Mouse (Mus musculus): Measurements from ENCODE around the gene Mvb12b. TPM values are rescaled to one million over a fixed set of nuclear protein-coding genes. Genes with fewer than 3 reads are reported as not detected.

The Mvb12b gene
- polyA plus RNA-seq, 1 experiment from 2014 or later, result 19.5 TPM

DNA sequence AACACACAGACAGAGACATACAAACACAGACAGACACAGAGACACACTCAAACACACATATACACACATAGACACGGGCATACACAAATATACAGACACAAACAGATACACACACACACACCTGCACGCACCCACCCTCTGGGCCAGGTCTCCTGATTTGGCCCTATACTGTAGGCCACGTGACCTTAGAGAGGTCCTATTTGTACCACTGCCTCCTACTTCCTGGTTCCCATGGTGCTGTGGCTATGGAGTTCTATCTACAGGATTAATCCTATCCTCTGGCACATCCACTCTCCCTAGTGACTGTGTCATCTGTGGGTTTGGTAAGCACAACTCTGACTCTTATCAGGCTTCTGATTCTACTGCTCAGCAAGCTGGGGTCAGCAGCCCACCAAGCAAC, 67.3 kb downstream of the Mvb12b start:
- Histone ChIP-seq H3K36me3 (ENCODE audit: inconsistent target) (peaks cover 12% of the 10 kb centered on the region; the same call in 1 of the 2 replicates), H3K27ac (no peak overlapping the region), H3K79me2 (ENCODE audit: inconsistent target) (no peaks in the 10 kb centered on the region), H3K4me3 (ENCODE audit: inconsistent target) (no peak overlapping the region)
- WGBS (ENCODE audit: missing documents), result 94% methylated on average over 3 of the region's 3 CpGs

GRCm38 (mm10) chr2:33820037-33820436, 67.7 kb downstream of the Mvb12b start:
- Histone ChIP-seq H3K36me3 (ENCODE audit: inconsistent target) (peaks cover 11% of the 10 kb centered on the region; the same call in 1 of the 2 replicates), H3K27ac (no peak overlapping the region), H3K79me2 (ENCODE audit: inconsistent target) (no peaks in the 10 kb centered on the region), H3K4me3 (ENCODE audit: inconsistent target) (no peak overlapping the region)
- WGBS (ENCODE audit: missing documents), result 92% methylated on average over 5 of the region's 5 CpGs

GRCm38 (mm10) chr2:33818385-33818784, 69.4 kb downstream of the Mvb12b start:
- Histone ChIP-seq H3K79me2 (ENCODE audit: inconsistent target) (no peaks in the 10 kb centered on the region), H3K4me3 (ENCODE audit: inconsistent target) (no peak overlapping the region), H3K36me3 (ENCODE audit: inconsistent target) (peaks cover 3% of the 10 kb centered on the region; the same call in 1 of the 2 replicates), H3K27ac (no peak overlapping the region)
- 100% methylated on average over 2 of the region's 2 CpGs for WGBS (ENCODE audit: missing documents)

GRCm38 (mm10) chr2:33817663-33818346, 69.9 kb downstream of the Mvb12b start:
- Histone ChIP-seq H3K4me3 (ENCODE audit: inconsistent target) (no peak overlapping the region), H3K27ac (no peak overlapping the region), H3K36me3 (ENCODE audit: inconsistent target) (no peaks in the 10 kb centered on the region), H3K79me2 (ENCODE audit: inconsistent target) (no peaks in the 10 kb centered on the region)
- 85% methylated on average over 9 of the region's 9 CpGs for WGBS (ENCODE audit: missing documents)

DNA sequence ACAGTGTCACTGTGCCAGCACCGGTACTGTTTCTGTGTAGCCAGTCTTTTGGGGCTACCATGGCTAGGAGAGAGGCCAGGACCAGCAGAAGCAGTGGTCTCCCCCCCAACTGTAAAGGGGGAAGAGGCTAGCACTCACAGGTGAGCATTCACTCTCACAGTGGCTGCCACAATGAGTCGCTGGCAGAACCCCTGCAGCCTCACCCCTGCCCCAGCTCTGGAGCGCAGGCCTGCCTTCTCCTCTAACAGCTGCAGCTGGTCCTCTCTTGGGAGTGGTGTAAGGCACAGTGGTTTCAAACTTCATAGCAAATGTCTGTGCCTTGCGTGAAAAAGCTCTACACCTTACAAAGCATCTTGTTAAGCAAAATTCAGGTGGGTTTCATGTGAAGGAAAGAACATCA, 70.7 kb downstream of the Mvb12b start:
- WGBS (ENCODE audit: missing documents), result 93% methylated on average over 4 of the region's 4 CpGs
- no peak overlapping the region for H3K27ac ChIP-seq
- H3K4me3 ChIP-seq (ENCODE audit: inconsistent target), result no peak overlapping the region
- no peaks in the 10 kb centered on the region for H3K79me2 ChIP-seq (ENCODE audit: inconsistent target)
- H3K36me3 ChIP-seq (ENCODE audit: inconsistent target), result no peaks in the 10 kb centered on the region

DNA sequence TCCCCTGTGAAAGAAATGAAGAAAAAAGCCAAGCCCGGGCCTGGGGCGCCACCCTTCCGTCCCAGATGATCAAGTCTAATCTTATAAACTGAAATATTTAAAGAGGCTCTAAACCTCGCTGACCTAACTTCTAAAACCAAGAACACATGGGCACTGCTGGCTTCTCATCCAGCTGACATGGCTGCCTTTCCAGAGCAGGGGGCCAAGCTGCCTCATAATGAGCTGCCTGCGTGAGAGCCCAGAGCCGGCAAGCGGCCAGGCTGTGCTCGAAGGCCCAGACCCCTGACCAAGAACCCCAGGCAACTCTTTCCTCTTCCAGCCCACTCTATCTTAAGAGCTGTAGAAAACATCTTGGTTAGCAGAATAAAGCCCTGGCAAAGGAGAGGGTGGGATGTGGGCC, 73.2 kb downstream of the Mvb12b start:
- Histone ChIP-seq H3K79me2 (ENCODE audit: inconsistent target) (no peaks in the 10 kb centered on the region), H3K27ac (no peak overlapping the region), H3K4me3 (ENCODE audit: inconsistent target) (no peak overlapping the region), H3K36me3 (ENCODE audit: inconsistent target) (no peaks in the 10 kb centered on the region)
- 92% methylated on average over 8 of the region's 8 CpGs for WGBS (ENCODE audit: missing documents)

DNA sequence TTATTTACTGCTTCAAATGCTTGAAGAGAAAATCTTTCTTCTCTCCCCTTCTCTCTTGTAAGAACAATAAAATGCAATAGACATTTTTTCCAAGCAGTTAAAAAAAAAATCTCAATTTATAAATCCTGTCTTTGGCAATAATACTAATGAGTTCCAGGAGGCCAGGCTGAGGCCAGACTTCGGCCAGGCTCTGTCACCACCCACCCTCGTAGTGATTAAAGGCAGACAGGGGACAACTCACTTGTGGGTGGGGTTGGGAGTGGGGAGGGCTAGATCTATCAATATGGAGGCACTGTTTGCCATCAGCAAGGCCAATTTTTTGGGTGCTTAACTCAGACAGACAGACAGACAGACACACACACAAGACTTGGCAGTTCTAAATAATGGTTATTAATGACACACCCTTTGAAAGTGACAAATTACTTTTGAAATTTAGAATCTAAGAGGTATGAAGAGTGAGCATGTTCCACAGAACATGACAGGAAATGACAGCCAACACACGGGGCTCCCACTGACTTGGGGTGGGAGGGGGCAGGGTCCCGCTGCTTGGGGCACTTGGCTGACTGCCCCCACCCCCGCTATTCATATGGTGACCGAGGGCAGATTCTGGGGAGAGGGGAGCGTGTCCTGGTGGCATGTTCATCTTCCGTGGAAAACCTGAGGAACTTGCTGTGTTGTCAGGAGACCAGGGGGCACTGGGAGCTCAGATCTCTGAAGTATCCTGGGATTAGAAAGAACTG, 74.1 kb downstream of the Mvb12b start:
- 93% methylated on average over 8 of the region's 8 CpGs for WGBS (ENCODE audit: missing documents)
- H3K27ac ChIP-seq, result no peak overlapping the region
- H3K79me2 ChIP-seq (ENCODE audit: inconsistent target), result no peaks in the 10 kb centered on the region
- no peak overlapping the region for H3K4me3 ChIP-seq (ENCODE audit: inconsistent target)
- no peaks in the 10 kb centered on the region for H3K36me3 ChIP-seq (ENCODE audit: inconsistent target)

DNA sequence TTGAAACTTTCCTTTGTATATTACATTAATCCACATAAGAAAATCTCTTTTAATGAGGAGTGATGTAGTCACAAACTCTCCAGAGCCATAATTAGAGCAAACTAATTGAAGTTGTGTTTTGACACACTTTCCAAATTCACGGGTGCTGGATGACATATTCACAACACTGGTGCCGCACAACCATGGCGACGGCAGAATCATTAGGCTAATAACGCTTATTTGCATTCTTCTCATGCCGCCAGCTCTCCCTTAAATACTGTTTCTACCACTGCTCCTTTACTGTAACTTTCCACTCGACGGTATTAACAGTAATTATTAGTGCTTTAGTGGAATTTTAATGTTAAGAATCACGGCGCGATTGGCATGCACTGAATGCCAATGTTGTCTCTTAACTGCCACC, 74.8 kb downstream of the Mvb12b start:
- whole genome bisulfite sequencing (ENCODE audit: missing documents), result 94% methylated on average over 11 of the region's 11 CpGs
- H3K79me2 ChIP-seq (ENCODE audit: inconsistent target), result no peaks in the 10 kb centered on the region
- H3K36me3 ChIP-seq (ENCODE audit: inconsistent target), result no peaks in the 10 kb centered on the region
- H3K27ac ChIP-seq, result no peak overlapping the region
- no peak overlapping the region for H3K4me3 ChIP-seq (ENCODE audit: inconsistent target)

DNA sequence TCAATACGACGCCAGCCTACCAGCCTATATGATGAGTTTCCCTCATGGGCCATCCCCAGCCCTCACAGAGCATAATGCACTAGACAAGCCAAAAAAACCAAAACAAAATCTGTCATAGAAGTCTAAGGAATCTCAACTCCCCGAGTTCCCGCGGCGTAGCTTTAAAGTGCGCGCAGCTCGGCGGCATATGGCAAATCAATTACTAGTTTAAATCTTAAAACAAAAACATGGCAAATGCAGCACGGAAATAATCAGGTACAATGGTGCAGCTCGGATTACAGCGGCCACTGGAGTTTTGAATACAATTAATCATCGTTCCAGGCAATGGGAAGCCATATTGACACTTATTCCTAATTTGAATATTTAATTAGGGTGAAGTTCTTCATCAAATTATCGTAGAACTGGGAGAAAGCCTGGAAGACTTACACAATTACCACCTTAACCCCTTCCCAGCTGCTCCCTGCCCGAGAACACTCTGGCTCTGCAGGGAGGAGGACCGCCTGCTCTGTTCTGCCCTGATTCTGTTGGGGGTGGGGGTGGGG, 76.3 kb downstream of the Mvb12b start:
- WGBS (ENCODE audit: missing documents), result 92% methylated on average over 17 of the region's 17 CpGs
- Histone ChIP-seq H3K4me3 (ENCODE audit: inconsistent target) (no peak overlapping the region), H3K36me3 (ENCODE audit: inconsistent target) (no peaks in the 10 kb centered on the region), H3K79me2 (ENCODE audit: inconsistent target) (no peaks in the 10 kb centered on the region), H3K27ac (no peak overlapping the region)

- Histone ChIP-seq H3K27ac (no peak overlapping the region), H3K79me2 (ENCODE audit: inconsistent target) (no peaks in the 10 kb centered on the region), H3K4me3 (ENCODE audit: inconsistent target) (no peak overlapping the region), H3K36me3 (ENCODE audit: inconsistent target) (no peaks in the 10 kb centered on the region)
- WGBS (ENCODE audit: missing documents), result 91% methylated on average over 3 of the region's 3 CpGs
Observed at GRCm38 (mm10) chr2:33809081-33809480, 78.7 kb downstream of the Mvb12b start.

- WGBS (ENCODE audit: missing documents), result 97% methylated on average over 5 of the region's 5 CpGs
- Histone ChIP-seq H3K36me3 (ENCODE audit: inconsistent target) (no peaks in the 10 kb centered on the region), H3K27ac (no peak overlapping the region), H3K4me3 (ENCODE audit: inconsistent target) (no peak overlapping the region), H3K79me2 (ENCODE audit: inconsistent target) (no peaks in the 10 kb centered on the region)
Observed at GRCm38 (mm10) chr2:33808032-33808431, 79.7 kb downstream of the Mvb12b start.

- peaks cover 12% of the 10 kb centered on the region; the same call in 1 of the 2 replicates for H3K36me3 ChIP-seq (ENCODE audit: inconsistent target)
- H3K79me2 ChIP-seq (ENCODE audit: inconsistent target), result no peaks in the 10 kb centered on the region
- H3K27ac ChIP-seq, result no peak overlapping the region
- no peak overlapping the region for H3K4me3 ChIP-seq (ENCODE audit: inconsistent target)
- WGBS (ENCODE audit: missing documents), result 94% methylated on average over 11 of the region's 11 CpGs
Observed at GRCm38 (mm10) chr2:33805640-33806039, 82.1 kb downstream of the Mvb12b start.

DNA sequence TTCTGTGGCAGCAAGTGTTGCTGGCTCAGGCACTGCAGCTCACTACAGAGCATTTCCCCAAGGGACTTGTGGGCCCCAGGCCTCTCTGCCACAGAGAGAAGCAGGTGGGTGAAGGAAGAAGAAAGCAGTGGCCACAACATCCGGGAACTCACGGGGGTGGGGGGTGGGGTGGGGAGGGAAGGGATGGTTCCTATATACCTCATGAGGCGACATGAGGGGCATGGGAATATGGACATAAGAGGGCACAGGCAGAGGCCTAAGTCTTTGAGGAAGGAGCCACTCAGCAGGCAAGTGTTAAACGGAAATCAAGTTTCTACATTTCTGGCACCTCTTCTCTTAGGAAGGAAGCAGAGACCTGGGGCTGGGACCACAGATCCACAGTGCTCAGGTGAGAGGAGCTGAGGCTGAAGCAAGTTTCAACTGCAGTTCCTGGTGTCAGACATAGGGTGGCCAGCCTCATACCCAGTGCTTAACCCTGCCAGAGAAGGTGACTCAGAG, 84.0 kb downstream of the Mvb12b start:
- H3K36me3 ChIP-seq (ENCODE audit: inconsistent target), result peaks cover 12% of the 10 kb centered on the region; the same call in 1 of the 2 replicates
- H3K79me2 ChIP-seq (ENCODE audit: inconsistent target), result no peaks in the 10 kb centered on the region
- H3K27ac ChIP-seq, result no peak overlapping the region
- 41% methylated on average over 4 of the region's 4 CpGs for WGBS (ENCODE audit: missing documents)
- no peak overlapping the region for H3K4me3 ChIP-seq (ENCODE audit: inconsistent target)

- Histone ChIP-seq H3K79me2 (ENCODE audit: inconsistent target) (no peaks in the 10 kb centered on the region), H3K36me3 (ENCODE audit: inconsistent target) (peaks cover 17% of the 10 kb centered on the region; the same call in 1 of the 2 replicates), H3K27ac (no peak overlapping the region), H3K4me3 (ENCODE audit: inconsistent target) (no peak overlapping the region)
- 94% methylated on average over 12 of the region's 12 CpGs for WGBS (ENCODE audit: missing documents)
Observed at GRCm38 (mm10) chr2:33803083-33803615, 84.6 kb downstream of the Mvb12b start.

DNA sequence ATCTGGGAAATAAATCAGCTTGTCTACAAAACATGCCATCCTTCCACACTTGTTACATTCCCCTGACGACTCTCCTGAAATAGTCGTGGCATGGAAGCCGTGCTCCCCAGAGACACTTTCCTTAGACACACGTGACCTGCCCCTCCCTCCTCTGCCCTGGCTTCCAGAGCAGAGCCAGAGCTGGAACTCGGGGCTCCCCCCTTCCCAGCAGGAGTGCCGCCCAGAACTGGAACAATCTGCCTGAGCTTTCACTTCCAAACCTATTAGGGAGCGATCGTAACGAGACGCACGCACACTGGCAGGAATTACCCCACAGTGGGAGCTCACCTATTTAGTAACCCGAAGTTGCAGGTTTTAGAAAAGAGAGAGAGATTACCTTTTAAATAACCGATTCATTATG, 86.0 kb downstream of the Mvb12b start:
- no peak overlapping the region for H3K27ac ChIP-seq
- no peaks in the 10 kb centered on the region for H3K79me2 ChIP-seq (ENCODE audit: inconsistent target)
- no peak overlapping the region for H3K4me3 ChIP-seq (ENCODE audit: inconsistent target)
- peaks cover 19% of the 10 kb centered on the region; the same call in 1 of the 2 replicates for H3K36me3 ChIP-seq (ENCODE audit: inconsistent target)
- 97% methylated on average over 13 of the region's 13 CpGs for WGBS (ENCODE audit: missing documents)
